Mouse (Mus musculus): Measurements from ENCODE around the gene Rnf157.

The Rnf157 gene

DNA sequence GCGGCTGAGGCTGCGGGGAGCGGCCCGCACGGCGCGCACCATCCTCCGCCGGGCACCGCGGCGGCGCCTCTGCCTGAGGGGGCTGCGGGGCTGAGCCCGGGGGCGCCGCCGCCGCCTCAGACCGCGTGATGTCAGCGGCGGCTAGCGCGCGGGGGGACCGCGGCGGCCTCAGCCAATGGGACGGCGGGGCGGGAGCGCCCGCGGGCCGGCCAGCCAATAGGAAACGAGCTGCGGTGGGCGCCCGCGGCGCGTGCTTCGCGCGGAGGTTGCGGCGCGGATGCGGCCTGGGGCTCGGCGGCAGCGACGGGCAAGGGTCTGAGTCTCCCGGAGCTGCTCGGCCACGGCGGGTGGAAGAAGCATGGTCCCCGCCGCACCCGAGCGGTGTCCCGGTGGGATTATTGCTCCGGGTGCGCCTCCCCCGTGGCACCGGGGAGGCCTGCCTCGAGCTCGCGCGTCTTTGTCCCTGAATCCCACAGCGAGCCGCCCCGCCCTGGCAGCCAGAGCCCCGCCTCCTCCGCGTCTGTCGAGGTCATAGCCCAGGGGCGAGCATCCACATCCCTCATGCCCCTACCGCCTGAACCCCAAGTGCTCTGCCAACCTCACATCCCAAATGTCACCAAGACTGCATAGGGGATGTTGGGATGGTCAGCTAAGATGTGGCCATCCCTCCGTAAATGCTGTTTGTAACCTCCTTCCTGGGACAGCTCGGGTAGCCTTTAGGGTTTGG, at the start of gene Rnf157:
Rnf157 (minus strand) TSS at position 129 of the 727 bp plus-strand sequence.
- peak; percentile 93 to 95 for DNase-seq

GRCm38 (mm10) chr11:116459786-116460185, 47.0 kb upstream of the Rnf157 start:
- no peak for DNase-seq

DNA sequence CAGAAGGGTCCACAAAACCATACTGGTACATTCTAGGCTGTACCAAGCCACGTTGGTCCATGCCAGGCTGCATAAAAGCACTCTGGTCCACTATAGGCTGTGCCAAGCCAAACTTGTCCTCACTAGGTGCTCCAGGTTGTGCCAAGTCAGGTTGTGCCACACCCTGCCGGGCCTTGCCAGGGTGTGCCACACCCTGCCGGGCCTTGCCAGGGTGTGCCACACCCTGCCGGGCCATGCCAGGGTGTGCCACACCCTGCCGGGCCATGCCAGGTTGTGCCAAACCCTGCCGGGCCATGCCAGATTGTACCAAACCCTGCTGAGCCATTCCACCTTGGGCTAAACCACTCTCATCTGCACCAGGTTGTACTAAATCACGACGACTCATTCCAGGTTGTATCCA, 43.4 kb upstream of the Rnf157 start:
- no peak for DNase-seq

- no peak for DNase-seq
Measured at GRCm38 (mm10) chr11:116453889-116454288, 41.1 kb upstream of the Rnf157 start.

GRCm38 (mm10) chr11:116449341-116449740, 36.5 kb upstream of the Rnf157 start:
- peak in 1 of 2 experiments; percentile 48 for DNase-seq

DNA sequence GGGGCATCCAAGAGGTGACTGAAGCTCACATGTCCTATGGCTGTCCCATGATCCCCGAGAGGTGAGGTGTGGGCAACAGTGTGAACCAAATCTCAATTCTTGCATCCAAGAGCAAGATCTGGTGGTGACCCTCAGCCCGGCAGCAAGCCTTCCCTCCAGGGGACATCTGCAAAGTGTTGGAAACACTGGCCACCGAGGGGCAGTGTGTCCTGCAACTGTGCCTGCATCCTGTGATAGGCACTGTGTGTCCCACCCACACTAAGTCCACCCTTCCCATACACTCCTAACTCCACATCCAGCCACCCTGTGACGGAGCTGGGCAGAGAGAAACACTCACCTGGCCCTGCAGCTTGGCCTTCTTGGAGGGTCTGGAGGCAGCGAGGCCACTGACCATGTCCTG, 35.0 kb upstream of the Rnf157 start:
- no peak for DNase-seq

DNA sequence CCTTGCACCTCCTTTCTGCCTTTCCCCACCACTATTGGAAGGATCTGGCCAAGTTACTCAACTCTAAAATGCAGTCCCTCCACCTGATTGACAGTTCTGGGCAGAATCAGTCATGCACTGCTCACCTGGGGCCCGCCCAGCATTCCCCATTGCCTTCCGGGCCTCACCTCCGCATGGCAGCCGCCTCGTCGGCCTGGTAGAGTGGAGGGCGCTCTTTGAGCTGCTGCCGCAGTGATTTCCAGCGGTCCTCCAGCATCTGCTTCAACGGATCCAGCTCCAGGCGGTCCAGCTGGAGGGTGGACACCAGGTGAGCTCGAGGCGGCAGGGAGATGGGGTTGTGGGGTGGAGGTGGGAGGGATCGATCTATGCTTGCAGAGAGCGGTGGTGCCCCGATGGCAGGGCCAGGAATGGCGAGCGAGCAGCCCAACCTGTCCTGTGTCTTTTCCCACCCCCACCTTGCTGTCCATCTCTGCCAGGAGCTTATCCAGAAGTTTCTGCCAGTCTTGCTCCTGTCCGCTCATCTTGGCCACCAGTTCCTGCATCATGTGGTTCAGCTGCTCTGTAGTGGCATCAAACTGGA, 33.6 kb upstream of the Rnf157 start:
- no peak for DNase-seq

GRCm38 (mm10) chr11:116445596-116446307, 32.9 kb upstream of the Rnf157 start:
- peak; percentile 97 to 99 for DNase-seq

DNA sequence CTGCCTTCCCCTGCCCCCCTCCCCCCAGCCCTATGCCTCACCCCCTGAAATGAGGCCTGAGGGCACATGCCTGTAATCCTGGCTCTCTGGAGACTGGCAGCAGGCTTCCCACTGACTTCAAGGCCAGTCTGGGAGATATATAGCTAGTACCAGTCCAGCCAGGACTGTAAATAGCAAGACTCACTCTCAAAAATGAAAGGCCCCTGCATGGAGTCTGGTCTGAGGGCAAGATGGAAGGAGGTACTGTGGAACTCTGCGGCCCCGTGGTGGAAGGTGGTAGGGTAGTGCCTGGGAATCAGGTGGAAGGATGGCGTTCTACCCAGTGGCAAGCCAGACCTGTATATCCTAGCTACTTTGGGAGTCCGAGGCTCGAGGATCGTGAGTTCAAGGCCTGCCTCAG, 31.1 kb upstream of the Rnf157 start:
- DNase-seq: no peak

DNA sequence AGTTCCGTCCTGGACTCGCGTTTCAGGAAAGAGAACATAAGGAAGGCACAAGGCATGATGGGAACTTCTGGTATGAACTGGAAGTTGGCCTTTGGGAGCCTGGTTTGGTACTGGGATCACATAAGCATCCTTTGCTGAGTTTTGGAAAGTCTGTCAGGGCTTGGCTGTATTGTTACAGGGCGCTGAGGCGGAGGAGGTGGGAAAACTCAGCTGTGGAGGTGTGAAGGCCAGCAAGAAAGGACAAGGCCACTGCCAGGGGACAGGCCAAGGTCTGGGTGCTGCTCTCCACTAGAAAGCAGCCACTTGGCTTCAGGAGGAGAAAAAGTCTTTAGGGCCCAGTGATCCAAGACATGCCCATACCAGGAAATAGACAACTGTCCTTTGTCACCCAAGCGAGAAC, 30.5 kb upstream of the Rnf157 start:
- no peak for DNase-seq

DNA sequence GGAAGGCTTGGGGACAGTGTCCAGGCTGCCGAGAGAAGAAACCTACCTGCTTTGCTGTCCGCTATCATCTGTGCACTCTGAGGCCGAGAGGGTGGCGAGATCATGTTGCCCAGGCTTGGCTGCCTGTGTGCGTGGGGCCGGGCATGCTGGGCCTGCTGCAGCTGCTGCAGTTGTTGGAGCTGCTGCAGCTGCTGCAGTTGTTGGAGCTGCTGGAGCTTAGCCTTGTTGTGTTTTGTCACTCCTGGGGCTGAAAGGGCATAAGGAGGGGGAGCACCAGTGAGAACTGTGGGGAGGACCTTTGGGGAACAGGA, 30.0 kb upstream of the Rnf157 start:
- DNase-seq: no peak

DNA sequence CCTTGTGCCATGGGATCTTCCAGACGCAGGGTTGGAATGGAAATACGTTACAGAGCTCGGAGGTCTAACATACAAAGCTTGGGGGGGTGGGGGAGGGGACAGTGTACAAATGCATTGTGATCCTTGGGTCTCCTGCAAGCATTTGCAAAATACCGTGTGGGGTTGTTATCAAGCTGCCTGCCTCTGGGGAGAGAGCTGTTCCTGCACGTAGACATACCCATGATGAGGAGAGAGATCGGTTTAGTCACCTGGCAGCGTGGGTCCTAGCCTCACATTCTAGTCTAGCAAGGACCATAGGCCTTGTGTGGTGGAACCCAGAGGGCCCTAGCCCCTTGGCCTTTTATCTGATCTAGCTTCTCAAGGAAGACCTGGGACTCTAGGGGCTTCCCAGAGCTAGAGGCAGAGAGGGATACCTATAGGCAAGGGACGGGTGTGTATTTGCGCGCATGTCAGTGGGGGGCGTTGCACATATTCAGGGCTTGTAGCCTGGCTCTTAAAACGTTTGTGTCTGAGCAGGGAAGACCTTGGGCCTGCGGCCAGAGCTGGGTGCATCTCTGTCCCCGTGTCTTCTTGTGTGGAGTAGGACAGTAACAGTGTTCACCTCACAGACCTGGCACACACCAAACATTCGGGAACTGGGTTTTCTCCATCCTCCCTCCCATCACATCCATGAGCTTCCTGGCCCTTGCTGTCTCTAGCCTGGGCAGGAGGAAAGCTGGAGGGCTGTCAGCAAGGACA, 29.5 kb upstream of the Rnf157 start:
- no peak for DNase-seq

- peak; percentile 72 to 77 for DNase-seq
Measured at GRCm38 (mm10) chr11:116440408-116441068, 27.7 kb upstream of the Rnf157 start.

GRCm38 (mm10) chr11:116439269-116440240, 26.7 kb upstream of the Rnf157 start:
- no peak for DNase-seq

- no peak for DNase-seq
Measured at GRCm38 (mm10) chr11:116437541-116437940, 24.7 kb upstream of the Rnf157 start.

DNA sequence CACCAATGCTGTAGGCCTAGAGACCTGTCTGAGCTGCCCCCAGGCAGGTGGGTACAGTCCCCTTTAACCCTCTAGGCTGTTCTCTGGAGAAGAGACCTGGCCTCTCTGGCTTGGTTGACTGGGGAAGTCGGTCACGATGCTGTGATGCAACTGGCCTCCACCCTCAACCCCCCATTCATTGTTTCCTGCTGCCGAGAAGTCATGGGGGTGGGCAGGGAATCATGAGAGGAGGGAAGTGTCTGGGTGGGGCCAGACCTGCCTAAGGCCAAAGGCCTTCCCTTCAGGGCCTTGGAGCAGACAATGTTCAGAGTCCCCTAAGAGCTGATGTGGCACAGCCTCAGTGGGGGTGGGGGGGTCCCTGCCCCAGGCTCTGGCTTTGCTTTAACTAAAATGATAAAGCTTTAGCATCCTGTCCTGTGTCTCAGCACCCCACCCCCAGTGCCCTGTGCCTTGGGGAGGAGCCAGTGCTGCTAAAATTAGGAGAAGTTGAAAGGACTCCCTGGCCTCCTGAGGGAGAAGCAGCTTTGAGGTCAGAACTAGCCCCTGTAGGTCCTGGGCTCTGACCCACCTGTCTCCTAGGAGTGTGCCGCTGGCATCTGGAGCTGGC, 24.0 kb upstream of the Rnf157 start:
- no peak for DNase-seq

- DNase-seq: no peak
Measured at GRCm38 (mm10) chr11:116435992-116436724, 23.3 kb upstream of the Rnf157 start.

DNA sequence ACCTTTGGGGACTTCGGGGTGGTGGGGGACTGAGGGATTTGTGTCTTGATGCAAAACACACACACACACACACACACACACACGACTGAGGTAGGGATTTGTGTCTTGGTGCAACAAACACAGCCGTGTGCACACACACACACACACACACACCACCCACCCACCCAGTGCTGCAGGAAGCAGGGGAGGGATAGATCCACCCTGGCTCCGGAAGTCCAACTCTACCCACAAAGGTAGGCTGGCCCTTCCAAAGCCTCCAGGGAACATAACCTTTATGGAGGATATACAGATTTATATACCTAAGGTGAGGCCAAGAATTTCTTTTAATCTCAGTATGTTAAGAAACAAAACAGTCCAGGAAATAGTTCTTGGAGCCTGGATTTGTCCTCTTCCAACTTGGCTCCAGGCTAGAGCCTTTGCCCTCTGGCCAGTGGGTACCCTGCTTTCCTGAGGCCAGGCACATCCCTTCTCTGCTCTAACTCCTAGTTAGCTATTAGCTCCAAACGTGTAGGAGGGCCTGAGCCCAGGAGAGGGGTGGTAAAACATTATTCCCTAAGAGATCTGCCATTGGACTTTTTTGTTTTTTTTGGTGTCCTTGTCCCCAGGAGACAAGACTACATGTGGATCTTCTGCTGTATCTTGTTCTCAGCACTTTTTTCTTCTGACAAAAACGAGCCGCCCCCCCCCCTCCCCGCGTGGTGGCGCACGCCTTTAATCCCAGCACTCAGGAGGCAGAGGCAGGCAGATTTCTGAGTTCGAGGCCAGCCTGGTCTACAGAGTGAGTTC, 22.3 kb upstream of the Rnf157 start:
- no peak for DNase-seq

GRCm38 (mm10) chr11:116434287-116434966, 21.6 kb upstream of the Rnf157 start:
- peak; percentile 80 to 82 for DNase-seq

Data from cerebellum, postnatal 10 days (tissue).